Mouse (Mus musculus) limb, embryonic 12.5 days (tissue): ENCODE results near the gene Spock1. TPM values are rescaled to one million over a fixed set of nuclear protein-coding genes. Genes with fewer than 3 reads are reported as not detected.
"Not testable (repeated sequence)": the region's sequence is repeated elsewhere in the genome, so short reads cannot be mapped to it uniquely, and the experiment has no call there.

Experiments
- ATAC-seq: fragments of 200-750 bp; cut with Nextera tagmentation; 2 replicates; pipeline ENCODE4 v1.8.0; 2017; ENCODE audit warnings: low read depth, moderate TSS enrichment; ENCODE audit not compliant: insufficient number of reproducible peaks, insufficient read depth, low FRiP score, low TSS enrichment
- H3K27ac ChIP-seq: fragments of 300-500 bp; sonication (generic); 2 replicates; pipeline ENCODE4 v1.5.1; 2016; ENCODE audit warnings: mild to moderate bottlenecking, moderate library complexity
- H3K27me3 ChIP-seq: fragments of 300-500 bp; sonication (generic); 2 replicates; pipeline ENCODE4 v1.6.1; 2016; ENCODE audit warnings: mild to moderate bottlenecking, moderate library complexity
- H3K36me3 ChIP-seq: fragments of 300-500 bp; sonication (generic); 2 replicates; pipeline ENCODE4 v1.6.1; 2016; ENCODE audit warnings: mild to moderate bottlenecking, moderate library complexity
- H3K4me1 ChIP-seq: fragments of 300-500 bp; sonication (generic); replicated peaks from 2 replicates; pipeline ENCODE4 v1.6.1; 2016
- H3K4me2 ChIP-seq: fragments of 300-500 bp; sonication (generic); 2 replicates; pipeline ENCODE4 v1.6.1; 2016; ENCODE audit warnings: mild to moderate bottlenecking, moderate library complexity
- H3K4me3 ChIP-seq: fragments of 300-500 bp; sonication (generic); replicated peaks from 2 replicates; pipeline ENCODE4 v1.5.1; 2016; ENCODE audit warnings: mild to moderate bottlenecking
- H3K9ac ChIP-seq: fragments of 300-500 bp; sonication (generic); replicated peaks from 2 replicates; pipeline ENCODE4 v1.6.1; 2016; ENCODE audit warnings: mild to moderate bottlenecking, moderate library complexity
- H3K9me3 ChIP-seq: fragments of 300-500 bp; sonication (generic); 2 replicates; pipeline ENCODE4 v1.6.1; 2016; ENCODE audit warnings: mild to moderate bottlenecking, moderate library complexity
- WGBS: fragments of 180-500 bp; shearing (Covaris S2); methylation state at CpG from one replicate; pipeline ENCODE4 v1.1.7; 2016; 5-methylcytosine and 5-hydroxymethylcytosine counted together
- polyA plus RNA-seq: library from polyadenylated mRNA; unstranded; fragments of >200 nt; fragmentation: Nextera tagmentation; extraction: Ambion mirVana; gene quantifications from 2 replicates; pipeline ENCODE4 v1.2.1, GENCODE M21; 2016

Gene Spock1
- polyA plus RNA-seq, 1 experiment from 2014 or later, result 2.2 TPM

GRCm38 (mm10) chr13:57494838-57495237, 413.3 kb downstream of the Spock1 start:
- Histone ChIP-seq H3K4me2 (no peak overlapping the region), H3K36me3 (no peaks in the 10 kb centered on the region), H3K9me3 (no peaks in the 10 kb centered on the region), H3K27me3 (no peaks in the 10 kb centered on the region), H3K4me1 (no peaks in the 10 kb centered on the region), H3K9ac (no peak overlapping the region), H3K4me3 (no peak overlapping the region), H3K27ac (no peak overlapping the region)
- 37% methylated on average over 1 of the region's 1 CpGs for WGBS
- no peak for ATAC-seq

- Histone ChIP-seq H3K27ac (no peak overlapping the region), H3K9me3 (no peaks in the 10 kb centered on the region), H3K4me3 (no peak overlapping the region), H3K36me3 (no peaks in the 10 kb centered on the region), H3K4me2 (no peak overlapping the region), H3K9ac (no peak overlapping the region), H3K4me1 (no peaks in the 10 kb centered on the region), H3K27me3 (0 out of 2 replicates have a peak, but pooled peaks cover 5% of the 10 kb centered on the region)
- WGBS, result 81% methylated on average over 8 of the region's 8 CpGs
- ATAC-seq, result no peak
These were observed 419.2 kb downstream of the Spock1 start for GRCm38 (mm10) chr13:57488926-57489325.

- 84% methylated on average over 16 of the region's 16 CpGs for WGBS
- Histone ChIP-seq H3K27me3 (0 out of 2 replicates have a peak, but pooled peaks cover 5% of the 10 kb centered on the region), H3K4me1 (no peaks in the 10 kb centered on the region), H3K4me2 (no peak overlapping the region), H3K36me3 (no peaks in the 10 kb centered on the region), H3K27ac (no peak overlapping the region), H3K9ac (no peak overlapping the region), H3K4me3 (no peak overlapping the region), H3K9me3 (no peaks in the 10 kb centered on the region)
- no peak for ATAC-seq
These were observed 423.5 kb downstream of the Spock1 start for GRCm38 (mm10) chr13:57484426-57485168.

DNA sequence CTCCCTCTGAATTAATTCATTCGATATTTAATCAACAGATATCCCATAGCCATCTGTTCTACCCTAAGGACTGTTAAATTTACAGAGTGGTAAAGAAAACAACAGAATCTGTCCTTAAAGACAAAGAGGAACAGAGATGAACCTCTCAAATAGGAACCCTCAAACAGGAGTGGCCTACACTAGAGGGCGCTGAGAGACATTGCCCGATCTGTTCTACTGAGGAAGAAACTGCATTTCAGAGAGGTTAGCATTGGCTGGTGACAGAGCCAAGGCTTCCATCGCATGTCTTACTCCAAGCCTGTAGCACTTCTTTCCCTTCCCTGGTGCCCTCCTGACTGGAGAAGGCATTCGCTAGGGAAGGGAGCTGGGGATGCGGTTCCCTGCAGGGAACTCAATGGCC, 431.4 kb downstream of the Spock1 start:
- Histone ChIP-seq H3K4me3 (no peak overlapping the region), H3K9me3 (no peaks in the 10 kb centered on the region), H3K9ac (no peak overlapping the region), H3K27ac (no peak overlapping the region), H3K27me3 (no peaks in the 10 kb centered on the region), H3K4me1 (0 out of 2 replicates have a peak, but pooled peaks cover 4% of the 10 kb centered on the region), H3K4me2 (no peak overlapping the region), H3K36me3 (no peaks in the 10 kb centered on the region)
- ATAC-seq, result no peak
- 27% methylated on average over 6 of the region's 6 CpGs for WGBS

DNA sequence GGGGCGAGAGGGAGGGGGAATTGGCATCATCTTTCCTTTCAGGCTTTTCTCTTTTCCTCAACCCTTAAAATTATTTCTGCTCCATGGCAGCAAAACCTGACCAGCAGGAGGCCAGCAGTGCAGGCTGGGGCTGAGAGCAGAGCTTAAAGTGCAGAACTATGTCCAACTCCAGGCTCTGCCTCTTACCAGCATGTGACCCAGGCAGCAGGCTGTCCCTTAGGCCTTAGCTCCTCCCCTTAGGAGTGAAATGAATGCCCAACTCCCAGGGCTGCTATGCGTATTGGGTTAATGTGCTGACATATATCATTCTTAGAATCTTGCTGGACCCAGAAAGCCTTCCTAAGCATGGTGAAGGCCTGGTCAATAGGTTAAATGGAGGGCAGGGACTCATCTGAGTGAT, 434.1 kb downstream of the Spock1 start:
- no peaks in the 10 kb centered on the region for H3K27me3 ChIP-seq
- no peaks in the 10 kb centered on the region for H3K9me3 ChIP-seq
- no peak overlapping the region for H3K9ac ChIP-seq
- no peak overlapping the region for H3K4me3 ChIP-seq
- H3K36me3 ChIP-seq, result no peaks in the 10 kb centered on the region
- no peak overlapping the region for H3K27ac ChIP-seq
- 64% methylated on average over 2 of the region's 2 CpGs for WGBS
- 0 out of 2 replicates have a peak, but pooled peaks cover 4% of the 10 kb centered on the region for H3K4me1 ChIP-seq
- H3K4me2 ChIP-seq, result no peak overlapping the region
- no peak for ATAC-seq

- not testable (repeated sequence) for H3K4me1 ChIP-seq, H3K27ac ChIP-seq, H3K36me3 ChIP-seq, ATAC-seq, H3K4me2 ChIP-seq, H3K9ac ChIP-seq, H3K27me3 ChIP-seq, H3K9me3 ChIP-seq, H3K4me3 ChIP-seq
- 81% methylated on average over 4 of the region's 4 CpGs for WGBS
These were observed 437.2 kb downstream of the Spock1 start for GRCm38 (mm10) chr13:57470922-57471321.

DNA sequence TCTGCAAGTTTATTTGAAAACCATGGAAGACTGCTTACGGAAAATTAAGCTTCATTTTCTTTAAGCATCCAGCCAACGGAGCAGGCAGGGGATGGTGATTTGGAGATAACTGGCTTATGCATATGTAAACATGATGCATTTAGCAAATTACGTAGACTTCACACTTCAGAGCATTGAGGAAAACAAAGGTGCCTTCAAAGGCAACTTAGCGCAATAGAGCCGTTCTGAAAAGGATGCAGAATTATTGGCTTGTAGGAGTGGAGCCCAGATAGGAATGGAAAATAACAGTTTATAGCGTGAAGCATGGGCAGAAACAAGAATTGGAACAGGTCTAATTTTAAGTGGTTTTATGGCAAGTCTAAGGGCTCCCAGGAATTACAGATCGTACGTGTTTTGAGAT, 448.2 kb downstream of the Spock1 start:
- Histone ChIP-seq H3K4me3 (no peak overlapping the region), H3K27ac (no peak overlapping the region), H3K36me3 (no peaks in the 10 kb centered on the region), H3K27me3 (no peaks in the 10 kb centered on the region), H3K4me1 (no peaks in the 10 kb centered on the region), H3K4me2 (no peak overlapping the region), H3K9ac (no peak overlapping the region), H3K9me3 (peaks cover 8% of the 10 kb centered on the region; the same call in 1 of the 2 replicates)
- WGBS, result 76% methylated on average over 8 of the region's 8 CpGs
- no peak for ATAC-seq

DNA sequence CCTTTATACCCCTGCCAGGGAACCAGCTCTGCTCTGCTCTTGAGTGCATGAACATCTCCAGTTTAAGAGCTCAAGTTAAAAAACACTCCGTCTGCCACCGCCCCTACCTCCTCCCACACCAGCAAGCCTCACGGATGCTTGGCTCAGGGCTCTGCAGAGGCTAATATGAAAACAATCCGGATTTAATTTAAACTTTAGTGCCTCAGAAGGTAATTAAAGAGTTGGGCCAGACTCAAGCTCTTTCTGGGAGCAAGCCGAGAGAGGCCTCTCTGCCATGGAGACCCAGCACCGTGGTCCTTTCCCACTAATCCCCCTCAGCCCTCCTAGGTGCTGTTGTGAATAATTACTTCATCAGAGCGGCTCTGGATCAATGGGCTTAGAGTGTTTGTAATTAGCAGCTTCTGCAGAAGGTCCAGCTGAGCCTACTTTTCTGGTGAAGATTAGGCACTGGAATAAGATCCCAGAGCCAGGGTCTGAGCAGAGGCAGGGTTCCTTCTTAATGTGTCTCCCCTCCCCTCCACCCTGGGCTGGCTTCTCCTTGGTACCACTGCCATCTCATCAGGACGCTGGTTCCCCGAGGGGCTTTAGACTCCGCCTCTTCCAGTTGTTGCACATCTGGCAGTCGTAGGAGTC, 457.8 kb downstream of the Spock1 start:
- Histone ChIP-seq H3K4me2 (peak overlapping the region; percentile 3; the same call in 1 of the 2 replicates), H3K4me3 (no peak overlapping the region), H3K9ac (no peak overlapping the region), H3K36me3 (no peaks in the 10 kb centered on the region), H3K27ac (peak overlapping the region; percentile 84), H3K27me3 (no peaks in the 10 kb centered on the region), H3K9me3 (no peaks in the 10 kb centered on the region), H3K4me1 (peaks cover 34% of the 10 kb centered on the region)
- peak; percentile 70 for ATAC-seq
- 6% methylated on average over 11 of the region's 11 CpGs for WGBS

- Histone ChIP-seq H3K36me3 (no peaks in the 10 kb centered on the region), H3K4me2 (no peak overlapping the region), H3K27ac (peak overlapping the region; percentile 84; the same call in 1 of the 2 replicates), H3K4me3 (no peak overlapping the region), H3K4me1 (peaks cover 30% of the 10 kb centered on the region), H3K27me3 (no peaks in the 10 kb centered on the region), H3K9ac (no peak overlapping the region), H3K9me3 (no peaks in the 10 kb centered on the region)
- WGBS, result 67% methylated on average over 7 of the region's 7 CpGs
- ATAC-seq, result no peak
These were observed 459.2 kb downstream of the Spock1 start for GRCm38 (mm10) chr13:57448906-57449305.

- no peak for ATAC-seq
- no peaks in the 10 kb centered on the region for H3K9me3 ChIP-seq
- H3K4me1 ChIP-seq, result peaks cover 15% of the 10 kb centered on the region
- H3K9ac ChIP-seq, result no peak overlapping the region
- H3K27me3 ChIP-seq, result no peaks in the 10 kb centered on the region
- H3K36me3 ChIP-seq, result no peaks in the 10 kb centered on the region
- H3K4me2 ChIP-seq, result no peak overlapping the region
- H3K27ac ChIP-seq, result no peak overlapping the region
- no peak overlapping the region for H3K4me3 ChIP-seq
- 88% methylated on average over 3 of the region's 3 CpGs for WGBS
These were observed 463.2 kb downstream of the Spock1 start for GRCm38 (mm10) chr13:57444977-57445376.

- peaks cover 16% of the 10 kb centered on the region for H3K4me1 ChIP-seq
- no peak overlapping the region for H3K4me3 ChIP-seq
These were observed 468.0 kb downstream of the Spock1 start for GRCm38 (mm10) chr13:57440111-57440510.

More at GRCm38 (mm10) chr13:57440111-57440510, 468.0 kb downstream of the Spock1 start:
- Histone ChIP-seq H3K9me3 (no peaks in the 10 kb centered on the region), H3K27me3 (no peaks in the 10 kb centered on the region), H3K4me2 (no peak overlapping the region), H3K27ac (no peak overlapping the region), H3K9ac (no peak overlapping the region), H3K36me3 (no peaks in the 10 kb centered on the region)
- ATAC-seq, result no peak
- WGBS, result 90% methylated on average over 7 of the region's 7 CpGs
